7 mouse cellular contexts compared by ENCODE assay signal in the genomic region with DNA sequence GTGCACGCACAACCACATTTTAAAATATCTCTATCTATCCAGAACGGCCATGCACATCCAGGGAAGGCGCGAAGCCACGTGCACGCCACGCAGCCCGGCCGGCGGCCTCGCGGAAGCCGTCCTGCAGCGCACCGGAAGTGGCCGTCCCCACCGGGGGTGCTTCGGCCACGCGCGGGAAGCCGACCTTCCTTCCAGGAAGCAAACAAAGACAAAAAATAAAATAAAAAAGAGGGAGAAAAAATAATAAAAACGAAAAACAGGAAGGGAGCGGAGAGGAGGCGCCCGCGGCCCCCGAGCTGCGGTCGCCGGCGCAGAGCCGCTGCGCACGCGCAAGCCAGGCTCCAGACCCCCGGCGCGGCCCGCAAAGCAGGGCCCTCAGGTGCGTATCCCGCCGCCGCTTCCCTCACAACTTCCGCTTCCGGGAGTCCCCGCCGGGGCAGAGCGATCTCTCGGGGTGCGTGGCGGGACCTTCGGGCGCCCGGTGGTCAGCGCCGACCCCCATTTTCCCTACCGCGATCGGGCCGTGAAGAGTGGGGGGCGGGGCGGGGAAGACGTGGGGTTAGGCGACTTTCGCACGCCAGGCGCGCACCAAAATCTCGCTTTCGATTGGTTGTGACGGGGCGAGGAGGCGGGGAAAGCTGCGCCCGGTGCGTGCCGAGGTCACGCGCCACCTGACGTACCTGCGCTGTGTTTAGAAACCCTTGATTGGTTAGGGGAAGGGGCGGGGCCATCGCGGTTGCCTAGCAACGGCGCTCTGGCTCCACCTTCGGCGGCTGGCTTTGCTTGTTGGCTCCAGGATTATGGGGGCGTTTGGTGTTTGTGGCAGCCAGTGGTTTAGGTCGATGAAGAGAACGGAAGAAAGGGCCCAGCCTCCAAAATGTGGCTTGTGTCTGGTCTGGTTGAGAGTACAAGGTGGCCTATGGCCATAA. TPM values are rescaled to one million over a fixed set of nuclear protein-coding genes. Genes with fewer than 3 reads are reported as not detected.
DNase-seq lines count a peak whose midpoint lies in the region; ATAC-seq and TF ChIP-seq lines count a peak whose summit lies in the region.

A gene (plus strand): TSS at position 140 of the 929 bp plus-strand sequence.

- intact Hi-C loops in left cerebral cortex, postnatal 4 days (cut with DNase I): loop anchor here (5.0 kb wide), 2 partner anchors 158 to 303 kb away; no protein-coding TSS in a partner anchor

- ATAC-seq in intestine, postnatal 0 days: peak; percentile 95
- ATAC-seq in midbrain, embryonic 12.5 days (ENCODE audit: low FRiP score, low read depth): peak; percentile 94

- no peaks in the 10 kb centered on the region for H3K9me3 ChIP-seq in intestine, postnatal 0 days (ENCODE audit: control insufficient read depth)
- H3K9me3 ChIP-seq in midbrain, embryonic 12.5 days: no peaks in the 10 kb centered on the region

- no peak for TF ChIP-seq POLR2A in small intestine, adult 2 months (IDR thresholded peaks at IDR 0.05; ENCODE audit: low read depth, low read length)

- H3K4me2 ChIP-seq in intestine, postnatal 0 days (replicated peaks; ENCODE audit: low read depth): peak within 1 kb of the TSS; percentile 75
- peak within 1 kb of the TSS; percentile 78 for H3K4me2 ChIP-seq in midbrain, embryonic 12.5 days (replicated peaks)

- TF ChIP-seq CTCF in intestine, postnatal 0 days (IDR thresholded peaks at IDR 0.05; ENCODE audit: low read depth): peak; percentile 33; the same call in 1 of the 2 replicates
- peak; percentile 19; the same call in 1 of the 2 replicates for TF ChIP-seq CTCF in small intestine, adult 2 months (IDR thresholded peaks at IDR 0.05; ENCODE audit: extremely low read depth, insufficient read length, insufficient replicate concordance, low read depth, low read length)

- no peaks in the 10 kb centered on the region for H3K27me3 ChIP-seq in intestine, postnatal 0 days (replicated peaks; ENCODE audit: control insufficient read depth, insufficient read depth, low read length)
- H3K27me3 ChIP-seq in midbrain, embryonic 12.5 days: no peaks in the 10 kb centered on the region
- H3K27me3 ChIP-seq in small intestine, adult 2 months (ENCODE audit: control insufficient read depth, insufficient read depth, low read length): no peaks in the 10 kb centered on the region

- WGBS in intestine, postnatal 0 days: under 1% methylated on average over 91 of the region's 92 CpGs
- under 1% methylated on average over 91 of the region's 92 CpGs for WGBS in midbrain, embryonic 12.5 days
- under 1% methylated on average over 92 of the region's 92 CpGs for whole genome bisulfite sequencing in small intestine, adult 2 months

- H3K9ac ChIP-seq in intestine, postnatal 0 days (ENCODE audit: low read depth, low read length): peak within 1 kb of the TSS; percentile 83
- peak within 1 kb of the TSS; percentile 73 for H3K9ac ChIP-seq in midbrain, embryonic 12.5 days (replicated peaks)

- 0 out of 2 replicates have a peak, but pooled peaks cover 10% of the 10 kb centered on the region for H3K4me1 ChIP-seq in intestine, postnatal 0 days (replicated peaks; ENCODE audit: control insufficient read depth, insufficient read depth, low read length)
- H3K4me1 ChIP-seq in midbrain, embryonic 12.5 days: peaks cover 17% of the 10 kb centered on the region
- no peaks in the 10 kb centered on the region; the same call in 1 of the 2 replicates for H3K4me1 ChIP-seq in small intestine, adult 2 months (ENCODE audit: control insufficient read depth, insufficient read depth, insufficient read length, low read length)

- DNase-seq in adrenal gland, adult 8-10 months: peak; percentile 97
- DNase-seq in embryo, embryonic 9.5 days (ENCODE audit: extremely low spot score): peak; percentile 98
- peak; percentile 94 to 97 for DNase-seq in gastrocnemius, postnatal 4 days (ENCODE audit: low spot score in 2 of 2)
- peak; percentile 99 for DNase-seq in left cerebral cortex, postnatal 4 days

- peak within 1 kb of the TSS; percentile 80 for H3K4me3 ChIP-seq in intestine, postnatal 0 days (ENCODE audit: low read depth, low read length)
- H3K4me3 ChIP-seq in midbrain, embryonic 12.5 days: peak within 1 kb of the TSS; percentile 63
- peak within 1 kb of the TSS; percentile 94 for H3K4me3 ChIP-seq in small intestine, adult 2 months (ENCODE audit: low read depth, low read length)

- no peaks in the 10 kb centered on the region for H3K36me3 ChIP-seq in intestine, postnatal 0 days (ENCODE audit: control insufficient read depth, insufficient read depth)
- no peaks in the 10 kb centered on the region for H3K36me3 ChIP-seq in midbrain, embryonic 12.5 days
- H3K36me3 ChIP-seq in small intestine, adult 2 months (ENCODE audit: control insufficient read depth, insufficient read depth, low read length): no peaks in the 10 kb centered on the region

- H3K27ac ChIP-seq in intestine, postnatal 0 days (ENCODE audit: low read depth, low read length): peak within 1 kb of the TSS; percentile 90
- H3K27ac ChIP-seq in midbrain, embryonic 12.5 days (replicated peaks): peak within 1 kb of the TSS; percentile 93
- peak within 1 kb of the TSS; percentile 79 for H3K27ac ChIP-seq in small intestine, adult 2 months (ENCODE audit: insufficient read depth, low read depth, low read length)

RNA-seq across cellular contexts. Expression of the gene that starts here (rescaled TPM):
- total RNA-seq in adrenal gland, adult 8-10 months (2022): 10 to 100 TPM; 10.4 to 19.9 (median 14.2) TPM
- total RNA-seq in gastrocnemius, postnatal 4 days (2021): 10 to 100 TPM in 1 of 2 experiments, 1 to 10 TPM in 1; 9.8 to 10.3 TPM
- 2.9 and 3.6 TPM in 2 replicates for polyA plus RNA-seq in intestine, postnatal 0 days (2015; fragmentation: Nextera tagmentation; extraction: Ambion mirVana)
- 10 to 100 TPM; 16.5 to 19.4 TPM for total RNA-seq in left cerebral cortex, postnatal 4 days (2021)
- 14.1 TPM in 2 replicates for polyA plus RNA-seq in midbrain, embryonic 12.5 days (2016; fragmentation: Nextera tagmentation; extraction: Ambion mirVana)
- polyA plus RNA-seq in small intestine, adult 2 months (2012; rRNA removed): 2.6 and 3.5 TPM in 2 replicates

Comparison
In these comparisons a context has a peak if more than half of its experiments do, and no peak if none do; other contexts are left out.
1. Peak in every context shown above with its lines: DNase-seq, ATAC-seq, H3K4me3 ChIP-seq and H3K27ac ChIP-seq.